Mouse (Mus musculus) retina, adult 2 months (tissue): ENCODE results near the gene Gstm6.
"Not testable (repeated sequence)": the region's sequence is repeated elsewhere in the genome, so short reads cannot be mapped to it uniquely, and the experiment has no call there.

Source experiments
- DNase-seq: peaks from one replicate; pipeline ENCODE4 v3.0.0-alpha.2; 2012; ENCODE audit warnings: low read depth, low spot score

Gene Gstm6

GRCm38 (mm10) chr3:107943239-107943990 is at the start of gene Gstm6:
Gstm6 (minus strand) TSS chr3:107943749.
- DNase-seq: no peak

GRCm38 (mm10) chr3:107986041-107986562 is 42.6 kb upstream of the Gstm6 start, which contains the start of gene Gstm2:
Gstm2 (minus strand) TSS chr3:107986453.
- DNase-seq: no peak

GRCm38 (mm10) chr3:107985141-107985540 is 41.6 kb upstream of the Gstm6 start:
- DNase-seq: not testable (repeated sequence)

- no peak for DNase-seq
Observed at GRCm38 (mm10) chr3:107984471-107984870, 40.9 kb upstream of the Gstm6 start.

GRCm38 (mm10) chr3:107983771-107984170 is 40.2 kb upstream of the Gstm6 start:
- no peak for DNase-seq

- DNase-seq: no peak
Observed at GRCm38 (mm10) chr3:107982726-107983125, 39.2 kb upstream of the Gstm6 start.

- no peak for DNase-seq
Observed at GRCm38 (mm10) chr3:107981261-107981660, 37.7 kb upstream of the Gstm6 start.

- DNase-seq: no peak
Observed at GRCm38 (mm10) chr3:107977691-107978090, 34.1 kb upstream of the Gstm6 start.

- DNase-seq: no peak
Observed at GRCm38 (mm10) chr3:107974237-107974636, 30.7 kb upstream of the Gstm6 start.

GRCm38 (mm10) chr3:107972070-107972469 is 28.5 kb upstream of the Gstm6 start:
- no peak for DNase-seq

- DNase-seq: not testable (repeated sequence)
Observed at GRCm38 (mm10) chr3:107971101-107971500, 27.6 kb upstream of the Gstm6 start.

- no peak for DNase-seq
Observed at GRCm38 (mm10) chr3:107968724-107969395, 25.3 kb upstream of the Gstm6 start, which contains the start of gene Gstm3. Gstm3 (minus strand) TSS chr3:107969283.

- no peak for DNase-seq
Observed at GRCm38 (mm10) chr3:107966631-107967030, 23.1 kb upstream of the Gstm6 start.

GRCm38 (mm10) chr3:107965592-107965991 is 22.0 kb upstream of the Gstm6 start:
- DNase-seq: no peak

GRCm38 (mm10) chr3:107964656-107965308 is 21.2 kb upstream of the Gstm6 start:
- no peak for DNase-seq

- no peak for DNase-seq
Observed at GRCm38 (mm10) chr3:107964026-107964425, 20.5 kb upstream of the Gstm6 start.

GRCm38 (mm10) chr3:107955260-107955659 is 11.7 kb upstream of the Gstm6 start:
- not testable (repeated sequence) for DNase-seq

- no peak for DNase-seq
Observed at GRCm38 (mm10) chr3:107953906-107954305, 10.4 kb upstream of the Gstm6 start.

GRCm38 (mm10) chr3:107953328-107953755 is 9.8 kb upstream of the Gstm6 start:
- no peak for DNase-seq

GRCm38 (mm10) chr3:107950531-107950930 is 7.0 kb upstream of the Gstm6 start:
- DNase-seq: no peak

GRCm38 (mm10) chr3:107949461-107949860 is 5.9 kb upstream of the Gstm6 start:
- DNase-seq: not testable (repeated sequence)

GRCm38 (mm10) chr3:107945729-107946128 is 2.2 kb upstream of the Gstm6 start:
- no peak for DNase-seq
